Mouse (Mus musculus) kidney, adult 2 months (tissue): ENCODE measurements at regions not wholly inside any gene's neighbourhood (a gene's known extent, or its start where the extent isn't known, plus 50 kb on each side); places are given as distances from the start of the nearest gene placed in this dataset.

Source experiments
- CTCF ChIP-seq: fragments of 200-500 bp; conservative IDR thresholded peaks from 2 replicates; pipeline ENCODE4 v1.5.1; 2011; ENCODE audit warnings: low read depth, mild to moderate bottlenecking, control low read depth, low read length, moderate library complexity, mixed read lengths; ENCODE audit not compliant: insufficient read depth, insufficient read length
- POLR2A ChIP-seq: fragments of 200-500 bp; IDR thresholded peaks from one replicate; pipeline ENCODE4 v1.6.1; 2011; ENCODE audit warnings: low read depth, low read length, control low read depth

DNA sequence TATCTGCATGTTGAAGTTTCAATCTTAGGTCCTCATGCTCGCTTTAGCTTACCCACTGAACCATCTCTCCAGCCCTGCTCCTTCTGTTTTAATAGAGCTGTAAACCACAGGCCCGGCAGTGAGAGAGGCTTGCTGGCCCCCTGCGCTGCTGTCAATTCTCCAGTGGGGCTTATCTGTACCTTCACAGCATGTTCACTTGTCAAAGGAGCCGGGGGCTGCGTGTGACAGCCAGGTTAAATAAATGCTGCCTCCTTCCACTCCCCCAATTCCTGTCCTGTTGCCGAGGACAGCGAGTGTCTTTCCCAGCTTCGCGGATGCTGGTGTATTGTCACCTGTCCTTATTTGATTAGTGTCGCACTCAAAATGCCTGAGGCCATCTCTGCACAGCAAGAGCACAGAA lies 125.7 kb upstream of the Thy1 start:
- no peak for TF ChIP-seq POLR2A
- no peak for TF ChIP-seq CTCF
